Mouse (Mus musculus): Measurements from ENCODE around the gene Cadps2. TPM values are rescaled to one million over a fixed set of nuclear protein-coding genes. Genes with fewer than 3 reads are reported as not detected.
A peak's percentile ranks its signal among the peaks of the same experiment; 100 is the strongest.

The Cadps2 gene
- total and polyA plus RNA-seq, 2 experiments from 2014 or later = 7.3 to 23.0 TPM

DNA sequence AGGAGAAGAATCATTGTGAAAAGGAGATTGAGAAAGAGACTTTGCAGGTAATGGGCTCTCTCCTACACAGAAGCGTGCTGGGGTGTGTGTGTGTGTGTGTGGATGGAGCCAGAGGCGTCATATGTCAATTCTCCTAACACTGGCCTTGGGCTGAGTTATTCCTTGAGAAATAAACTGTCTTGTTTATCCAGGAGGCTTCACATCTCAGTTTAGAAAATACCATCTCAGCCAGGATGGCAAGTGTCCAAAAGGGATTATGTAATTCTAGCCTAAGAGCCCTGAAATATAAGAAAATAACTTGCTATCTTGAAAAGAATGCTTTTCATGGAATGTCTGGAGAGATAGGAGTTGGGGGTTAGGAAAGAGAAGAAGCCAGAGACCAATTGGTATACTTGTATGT is 264.1 kb downstream of the Cadps2 start:
- no peak overlapping the region for H3K4me2 ChIP-seq (ENCODE audit: low read depth, low read length, poor library complexity, severe bottlenecking)
- no peak overlapping the region for H3K9ac ChIP-seq (replicated peaks; ENCODE audit: low read length, poor library complexity, severe bottlenecking)
- no peak overlapping the region for H3K27ac ChIP-seq (ENCODE audit: low read depth, low read length)
- H3K36me3 ChIP-seq (ENCODE audit: insufficient read depth, low read length) = no peaks in the 10 kb centered on the region
- no peak for TF ChIP-seq CTCF (IDR thresholded peaks at IDR 0.05)
- H3K4me1 ChIP-seq (ENCODE audit: insufficient read depth, low read length) = no peaks in the 10 kb centered on the region
- 67% methylated on average over 2 of the region's 2 CpGs for WGBS
- ATAC-seq (ENCODE audit: low FRiP score) (no peak), DNase-seq (ENCODE audit: low spot score) (no peak)
- H3K27me3 ChIP-seq (ENCODE audit: insufficient read depth, low read length) = no peaks in the 10 kb centered on the region
- no peaks in the 10 kb centered on the region for H3K9me3 ChIP-seq (ENCODE audit: low read length)
- no peak overlapping the region for H3K4me3 ChIP-seq (ENCODE audit: low read depth, low read length)

DNA sequence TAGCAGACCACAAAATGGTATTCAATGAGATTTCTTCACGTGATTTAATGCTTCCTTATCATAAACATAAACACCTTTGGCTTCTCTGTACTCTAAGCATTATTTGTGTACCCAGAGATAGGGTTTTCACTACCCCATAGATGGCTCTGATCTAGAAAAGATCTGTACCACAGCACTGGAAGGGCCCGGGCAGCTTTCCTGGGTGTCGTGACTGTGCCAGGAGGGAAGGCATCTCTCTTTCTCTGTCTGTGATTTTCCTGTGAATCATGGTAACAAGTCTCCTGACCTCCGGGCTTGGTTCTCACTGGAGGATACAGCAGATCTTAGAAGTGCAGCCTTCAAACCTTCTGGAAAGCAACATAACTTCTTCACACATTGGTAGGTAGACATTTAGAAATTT is 265.5 kb downstream of the Cadps2 start:
- Histone ChIP-seq H3K27ac (ENCODE audit: low read depth, low read length) (no peak overlapping the region), H3K4me1 (ENCODE audit: insufficient read depth, low read length) (no peaks in the 10 kb centered on the region), H3K4me3 (ENCODE audit: low read depth, low read length) (no peak overlapping the region), H3K27me3 (ENCODE audit: insufficient read depth, low read length) (no peaks in the 10 kb centered on the region), H3K9ac (replicated peaks; ENCODE audit: low read length, poor library complexity, severe bottlenecking) (no peak overlapping the region), H3K4me2 (ENCODE audit: low read depth, low read length, poor library complexity, severe bottlenecking) (no peak overlapping the region), H3K9me3 (ENCODE audit: low read length) (no peaks in the 10 kb centered on the region), H3K36me3 (ENCODE audit: insufficient read depth, low read length) (no peaks in the 10 kb centered on the region)
- no peak for ATAC-seq (ENCODE audit: low FRiP score)
- no peak for DNase-seq (ENCODE audit: low spot score)
- 92% methylated on average over 4 of the region's 4 CpGs for WGBS
- no peak for TF ChIP-seq CTCF (IDR thresholded peaks at IDR 0.05)

DNA sequence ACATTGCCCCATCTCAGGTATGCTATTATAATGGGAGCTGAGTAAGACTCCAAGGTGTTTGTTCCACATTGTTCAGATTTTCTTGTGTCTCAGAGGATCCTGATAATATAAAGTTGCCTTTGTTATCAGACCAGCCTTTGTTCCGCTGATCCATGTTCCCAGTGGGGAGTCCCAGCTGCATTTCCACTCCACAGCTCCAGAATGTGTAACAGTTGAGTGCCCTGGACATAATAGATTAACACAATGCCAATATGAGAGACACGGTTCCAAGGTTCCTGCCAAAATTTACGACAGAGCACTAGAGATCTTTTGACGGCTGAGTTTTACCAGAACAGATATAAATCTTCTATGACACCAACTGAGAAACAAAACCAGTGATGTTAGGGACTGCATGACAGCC is 266.8 kb downstream of the Cadps2 start:
- H3K36me3 ChIP-seq (ENCODE audit: insufficient read depth, low read length) = no peaks in the 10 kb centered on the region
- H3K4me2 ChIP-seq (ENCODE audit: low read depth, low read length, poor library complexity, severe bottlenecking) = no peak overlapping the region
- no peak overlapping the region for H3K9ac ChIP-seq (replicated peaks; ENCODE audit: low read length, poor library complexity, severe bottlenecking)
- H3K4me3 ChIP-seq (ENCODE audit: low read depth, low read length) = no peak overlapping the region
- 23% methylated on average over 4 of the region's 4 CpGs for WGBS
- TF ChIP-seq CTCF (IDR thresholded peaks at IDR 0.05) = no peak
- no peak for ATAC-seq (ENCODE audit: low FRiP score)
- H3K4me1 ChIP-seq (ENCODE audit: insufficient read depth, low read length) = no peaks in the 10 kb centered on the region
- no peak overlapping the region for H3K27ac ChIP-seq (ENCODE audit: low read depth, low read length)
- no peaks in the 10 kb centered on the region for H3K27me3 ChIP-seq (ENCODE audit: insufficient read depth, low read length)
- H3K9me3 ChIP-seq (ENCODE audit: low read length) = no peaks in the 10 kb centered on the region
- DNase-seq (ENCODE audit: low spot score) = peak; percentile 33

DNA sequence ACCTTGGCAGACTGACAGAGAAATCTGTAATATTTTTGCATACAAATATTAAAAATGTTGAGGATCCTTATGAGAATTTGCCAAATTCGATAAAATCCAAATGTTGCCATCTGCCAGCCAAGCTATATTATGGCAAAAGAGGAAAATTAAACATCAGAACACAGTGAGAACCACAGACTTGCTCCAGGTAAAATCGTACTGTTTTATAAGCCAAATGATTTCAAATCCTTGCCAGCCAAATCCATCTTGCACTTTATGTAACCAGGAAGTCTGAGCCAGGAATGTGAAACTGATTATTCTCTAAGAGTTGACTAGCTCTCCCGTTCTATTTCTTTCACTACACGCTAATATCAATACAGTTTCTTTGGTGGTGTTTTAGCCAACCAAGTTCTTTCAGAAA is 269.5 kb downstream of the Cadps2 start:
- H3K4me1 ChIP-seq (ENCODE audit: insufficient read depth, low read length) = no peaks in the 10 kb centered on the region
- TF ChIP-seq CTCF (IDR thresholded peaks at IDR 0.05) = no peak
- no peak overlapping the region for H3K9ac ChIP-seq (replicated peaks; ENCODE audit: low read length, poor library complexity, severe bottlenecking)
- no peaks in the 10 kb centered on the region for H3K36me3 ChIP-seq (ENCODE audit: insufficient read depth, low read length)
- 86% methylated on average over 4 of the region's 4 CpGs for whole genome bisulfite sequencing
- H3K4me2 ChIP-seq (ENCODE audit: low read depth, low read length, poor library complexity, severe bottlenecking) = no peak overlapping the region
- H3K4me3 ChIP-seq (ENCODE audit: low read depth, low read length) = no peak overlapping the region
- no peak for DNase-seq (ENCODE audit: low spot score)
- no peak for ATAC-seq (ENCODE audit: low FRiP score)
- H3K9me3 ChIP-seq (ENCODE audit: low read length) = no peaks in the 10 kb centered on the region
- no peak overlapping the region for H3K27ac ChIP-seq (ENCODE audit: low read depth, low read length)
- no peaks in the 10 kb centered on the region for H3K27me3 ChIP-seq (ENCODE audit: insufficient read depth, low read length)

DNA sequence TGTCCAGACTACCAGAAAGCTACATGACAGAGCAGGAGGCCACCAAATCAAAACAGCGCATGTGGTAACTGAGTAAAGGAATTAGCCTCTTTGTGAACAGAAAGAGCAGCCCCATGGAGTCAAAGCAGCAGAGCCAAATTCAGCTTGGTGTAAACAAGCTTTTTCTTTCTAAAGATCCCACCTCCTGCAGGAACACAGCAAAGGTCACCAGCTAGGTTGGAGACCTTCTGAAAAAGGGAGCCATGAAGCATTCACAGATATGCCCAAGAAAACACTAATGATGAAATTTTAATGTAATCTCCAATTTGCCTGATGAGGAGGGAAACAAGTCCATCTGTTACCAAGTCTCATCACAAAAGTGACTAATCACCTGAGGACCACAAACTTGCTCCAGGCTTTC is 270.5 kb downstream of the Cadps2 start:
- WGBS = 73% methylated on average over 1 of the region's 1 CpGs
- no peak overlapping the region for H3K9ac ChIP-seq (replicated peaks; ENCODE audit: low read length, poor library complexity, severe bottlenecking)
- no peaks in the 10 kb centered on the region for H3K36me3 ChIP-seq (ENCODE audit: insufficient read depth, low read length)
- no peak overlapping the region for H3K4me2 ChIP-seq (ENCODE audit: low read depth, low read length, poor library complexity, severe bottlenecking)
- no peaks in the 10 kb centered on the region for H3K27me3 ChIP-seq (ENCODE audit: insufficient read depth, low read length)
- DNase-seq (ENCODE audit: low spot score) (peak; percentile 0), ATAC-seq (ENCODE audit: low FRiP score) (no peak)
- H3K4me3 ChIP-seq (ENCODE audit: low read depth, low read length) = no peak overlapping the region
- H3K27ac ChIP-seq (ENCODE audit: low read depth, low read length) = no peak overlapping the region
- no peak for TF ChIP-seq CTCF (IDR thresholded peaks at IDR 0.05)
- H3K9me3 ChIP-seq (ENCODE audit: low read length) = no peaks in the 10 kb centered on the region
- no peaks in the 10 kb centered on the region for H3K4me1 ChIP-seq (ENCODE audit: insufficient read depth, low read length)

DNA sequence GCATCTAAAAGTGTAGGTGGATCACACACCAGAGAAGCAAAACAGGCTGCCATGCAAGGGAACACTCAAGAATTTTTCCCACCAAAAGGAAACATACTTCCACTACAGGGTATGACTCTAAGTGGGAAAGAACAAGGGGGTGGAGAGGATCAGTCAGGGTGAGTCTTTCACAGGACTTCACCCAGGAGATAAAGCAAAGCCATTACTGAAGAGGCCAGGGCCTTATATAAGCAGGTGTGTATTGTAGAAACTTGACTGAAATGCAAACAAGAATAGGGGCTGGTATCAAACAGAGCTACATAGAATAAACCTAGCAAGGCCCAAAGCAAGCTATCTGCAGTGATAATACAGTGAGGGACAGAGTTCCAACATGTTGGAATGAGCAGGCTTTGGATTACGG is 271.6 kb downstream of the Cadps2 start:
- ATAC-seq (ENCODE audit: low FRiP score) (no peak), DNase-seq (ENCODE audit: low spot score) (no peak)
- Histone ChIP-seq H3K9me3 (ENCODE audit: low read length) (no peaks in the 10 kb centered on the region), H3K27me3 (ENCODE audit: insufficient read depth, low read length) (no peaks in the 10 kb centered on the region), H3K4me3 (ENCODE audit: low read depth, low read length) (no peak overlapping the region), H3K4me1 (ENCODE audit: insufficient read depth, low read length) (no peaks in the 10 kb centered on the region), H3K27ac (ENCODE audit: low read depth, low read length) (no peak overlapping the region), H3K36me3 (ENCODE audit: insufficient read depth, low read length) (no peaks in the 10 kb centered on the region), H3K9ac (replicated peaks; ENCODE audit: low read length, poor library complexity, severe bottlenecking) (no peak overlapping the region), H3K4me2 (ENCODE audit: low read depth, low read length, poor library complexity, severe bottlenecking) (no peak overlapping the region)
- no peak for TF ChIP-seq CTCF (IDR thresholded peaks at IDR 0.05)
- WGBS = 100% methylated on average over 1 of the region's 1 CpGs

Measured in midbrain, postnatal 0 days (tissue).